Mouse (Mus musculus): ENCODE measurements around the gene P2rx4.

Gene P2rx4

GRCm38 (mm10) chr5:122707276-122708181, at the start of gene P2rx4:
Gene P2rx4 (plus strand): TSS chr5:122707544.
- peak; percentile 85 to 91 for DNase-seq

GRCm38 (mm10) chr5:122662501-122662900, 44.8 kb upstream of the P2rx4 start:
- no peak for DNase-seq

GRCm38 (mm10) chr5:122665036-122665435, 42.3 kb upstream of the P2rx4 start:
- no peak for DNase-seq

- no peak for DNase-seq
Observed at GRCm38 (mm10) chr5:122668981-122669897, 38.1 kb upstream of the P2rx4 start.

GRCm38 (mm10) chr5:122671641-122672040, 35.7 kb upstream of the P2rx4 start:
- peak; percentile 51 to 54 for DNase-seq

- DNase-seq: no peak
Observed at GRCm38 (mm10) chr5:122672298-122672697, 35.0 kb upstream of the P2rx4 start.

- DNase-seq: no peak
Observed at GRCm38 (mm10) chr5:122676002-122676401, 31.3 kb upstream of the P2rx4 start.

- no peak for DNase-seq
Observed at GRCm38 (mm10) chr5:122677983-122678382, 29.4 kb upstream of the P2rx4 start.

GRCm38 (mm10) chr5:122679881-122680280, 27.5 kb upstream of the P2rx4 start:
- no peak for DNase-seq

GRCm38 (mm10) chr5:122681276-122681675, 26.1 kb upstream of the P2rx4 start:
- DNase-seq: no peak

- no peak for DNase-seq
Observed at GRCm38 (mm10) chr5:122683926-122684325, 23.4 kb upstream of the P2rx4 start.

- no peak for DNase-seq
Observed at GRCm38 (mm10) chr5:122687391-122687790, 20.0 kb upstream of the P2rx4 start.

- DNase-seq: no peak
Observed at GRCm38 (mm10) chr5:122689153-122689552, 18.2 kb upstream of the P2rx4 start.

- no peak for DNase-seq
Observed at GRCm38 (mm10) chr5:122690486-122690885, 16.9 kb upstream of the P2rx4 start.

- DNase-seq: no peak
Observed at GRCm38 (mm10) chr5:122693431-122694207, 13.7 kb upstream of the P2rx4 start.

GRCm38 (mm10) chr5:122695516-122695915, 11.8 kb upstream of the P2rx4 start:
- no peak for DNase-seq

- peak; percentile 19 to 29 for DNase-seq
Observed at GRCm38 (mm10) chr5:122698041-122698700, 9.2 kb upstream of the P2rx4 start.

- DNase-seq: no peak
Observed at GRCm38 (mm10) chr5:122698701-122699060, 8.7 kb upstream of the P2rx4 start.

GRCm38 (mm10) chr5:122700109-122700836, 7.1 kb upstream of the P2rx4 start:
- DNase-seq: no peak

- DNase-seq: no peak
Observed at GRCm38 (mm10) chr5:122700837-122701212, 6.5 kb upstream of the P2rx4 start.

GRCm38 (mm10) chr5:122702156-122702555, 5.2 kb upstream of the P2rx4 start:
- DNase-seq: no peak

- DNase-seq: no peak
Observed at GRCm38 (mm10) chr5:122703574-122703973, 3.8 kb upstream of the P2rx4 start.

All from thymus, postnatal 36 days (tissue).